Mouse (Mus musculus): ENCODE measurements around the gene Spocd1. TPM values are rescaled to one million over a fixed set of nuclear protein-coding genes. Genes with fewer than 3 reads are reported as not detected.
"Not testable (repeated sequence)": the region's sequence is repeated elsewhere in the genome, so short reads cannot be mapped to it uniquely, and the experiment has no call there.

The Spocd1 gene
- polyA plus RNA-seq (2015; fragmentation: Nextera tagmentation; extraction: Ambion mirVana) = not detected in 2 replicates

DNA sequence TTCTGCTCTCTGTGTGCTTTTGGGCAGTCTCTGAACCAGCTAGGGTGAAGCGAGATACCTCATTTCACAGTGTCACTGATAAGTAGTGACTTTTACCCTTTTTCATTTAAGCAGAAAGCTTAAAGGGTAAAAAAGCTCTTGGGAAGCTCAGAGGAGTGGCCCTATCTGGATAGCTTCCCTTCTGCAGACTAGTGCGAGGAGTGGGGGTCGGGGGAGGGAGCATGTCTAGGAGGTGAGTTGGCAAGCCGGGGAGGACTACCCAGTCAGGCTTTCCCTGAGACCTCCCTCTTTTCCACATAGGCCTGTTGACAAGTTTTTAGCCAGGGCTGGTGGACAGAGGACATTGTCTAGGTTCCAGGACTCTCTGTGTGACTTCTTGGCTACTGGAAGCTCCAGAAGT is at the start of gene Spocd1:
Gene Spocd1, plus strand, starts transcription at position 301 of the 400 bp plus-strand sequence.
- Histone ChIP-seq H3K4me2 (ENCODE audit: low read depth, low read length) (peak within 1 kb of the TSS; percentile 52), H3K27ac (ENCODE audit: low read length) (no peak within 1 kb of the TSS), H3K27me3 (ENCODE audit: control insufficient read depth, insufficient read depth, low read depth, low read length) (no peaks in the 10 kb centered on the region), H3K4me3 (ENCODE audit: low read length) (peak within 1 kb of the TSS; percentile 20; the same call in 1 of the 2 replicates), H3K9ac (ENCODE audit: low read length) (no peak within 1 kb of the TSS), H3K9me3 (ENCODE audit: control insufficient read depth, low read length) (no peaks in the 10 kb centered on the region), H3K4me1 (replicated peaks; ENCODE audit: control insufficient read depth, insufficient read depth, low read length) (no peaks in the 10 kb centered on the region; the same call in 1 of the 2 replicates), H3K36me3 (ENCODE audit: control insufficient read depth, insufficient read depth, low read length) (no peaks in the 10 kb centered on the region)
- no peak for ATAC-seq (ENCODE audit: low read depth)
- 26% methylated on average over 4 of the region's 4 CpGs for WGBS

DNA sequence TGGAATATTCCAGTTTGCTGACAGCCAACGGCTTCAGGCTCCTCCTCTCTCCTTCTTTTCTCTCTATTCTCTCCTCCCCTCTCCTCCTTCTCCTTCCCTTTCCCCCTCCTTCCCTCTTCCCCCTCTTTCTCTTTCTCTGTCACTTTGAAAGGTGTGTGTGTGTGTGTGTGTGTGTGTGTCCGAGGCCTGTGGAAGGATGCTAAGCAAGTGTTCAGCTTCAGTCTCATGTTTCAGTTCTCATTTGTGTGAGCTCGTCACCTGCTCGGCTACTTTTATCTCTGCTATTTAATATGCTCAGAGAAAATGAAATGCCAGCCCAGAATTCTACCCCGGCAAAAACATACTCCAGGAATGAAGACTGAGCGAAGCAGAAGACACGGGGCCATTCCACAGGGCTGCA is 48.4 kb upstream of the Spocd1 start:
- Histone ChIP-seq H3K9ac (ENCODE audit: low read length) (no peak overlapping the region), H3K27me3 (ENCODE audit: control insufficient read depth, insufficient read depth, low read depth, low read length) (no peaks in the 10 kb centered on the region), H3K4me2 (ENCODE audit: low read depth, low read length) (no peak overlapping the region), H3K4me3 (ENCODE audit: low read length) (no peak overlapping the region), H3K27ac (ENCODE audit: low read length) (no peak overlapping the region), H3K36me3 (ENCODE audit: control insufficient read depth, insufficient read depth, low read length) (no peaks in the 10 kb centered on the region), H3K4me1 (replicated peaks; ENCODE audit: control insufficient read depth, insufficient read depth, low read length) (peaks cover 26% of the 10 kb centered on the region), H3K9me3 (ENCODE audit: control insufficient read depth, low read length) (no peaks in the 10 kb centered on the region)
- 43% methylated on average over 7 of the region's 7 CpGs for WGBS
- no peak for ATAC-seq (ENCODE audit: low read depth)

DNA sequence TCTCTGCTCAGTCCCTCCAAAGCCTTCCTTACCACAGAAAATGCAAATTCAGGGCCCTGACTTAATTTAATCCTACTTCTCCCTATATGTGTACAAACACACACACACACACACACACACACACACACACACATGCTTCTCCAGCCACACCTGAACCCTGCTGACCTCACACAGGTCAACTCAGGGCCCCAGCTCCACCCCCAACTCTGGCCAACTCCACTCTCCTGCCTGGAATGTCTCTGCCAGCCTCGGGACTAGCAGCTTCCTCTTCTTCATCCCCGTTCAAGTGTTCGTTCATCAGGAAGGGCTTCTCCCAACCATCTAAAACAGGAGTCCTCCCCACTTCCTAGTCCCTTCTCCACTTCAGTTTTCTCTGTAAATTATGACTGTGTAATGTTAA is 47.4 kb upstream of the Spocd1 start:
- no peaks in the 10 kb centered on the region for H3K36me3 ChIP-seq (ENCODE audit: control insufficient read depth, insufficient read depth, low read length)
- 12% methylated on average over 3 of the region's 3 CpGs for WGBS
- H3K27me3 ChIP-seq (ENCODE audit: control insufficient read depth, insufficient read depth, low read depth, low read length) = no peaks in the 10 kb centered on the region
- no peak overlapping the region; the same call in 1 of the 2 replicates for H3K4me2 ChIP-seq (ENCODE audit: low read depth, low read length)
- no peaks in the 10 kb centered on the region for H3K9me3 ChIP-seq (ENCODE audit: control insufficient read depth, low read length)
- ATAC-seq (ENCODE audit: low read depth) = no peak
- H3K27ac ChIP-seq (ENCODE audit: low read length) = peak overlapping the region; percentile 85
- no peak overlapping the region for H3K4me3 ChIP-seq (ENCODE audit: low read length)
- peaks cover 25% of the 10 kb centered on the region for H3K4me1 ChIP-seq (replicated peaks; ENCODE audit: control insufficient read depth, insufficient read depth, low read length)
- H3K9ac ChIP-seq (ENCODE audit: low read length) = no peak overlapping the region; the same call in 1 of the 2 replicates

DNA sequence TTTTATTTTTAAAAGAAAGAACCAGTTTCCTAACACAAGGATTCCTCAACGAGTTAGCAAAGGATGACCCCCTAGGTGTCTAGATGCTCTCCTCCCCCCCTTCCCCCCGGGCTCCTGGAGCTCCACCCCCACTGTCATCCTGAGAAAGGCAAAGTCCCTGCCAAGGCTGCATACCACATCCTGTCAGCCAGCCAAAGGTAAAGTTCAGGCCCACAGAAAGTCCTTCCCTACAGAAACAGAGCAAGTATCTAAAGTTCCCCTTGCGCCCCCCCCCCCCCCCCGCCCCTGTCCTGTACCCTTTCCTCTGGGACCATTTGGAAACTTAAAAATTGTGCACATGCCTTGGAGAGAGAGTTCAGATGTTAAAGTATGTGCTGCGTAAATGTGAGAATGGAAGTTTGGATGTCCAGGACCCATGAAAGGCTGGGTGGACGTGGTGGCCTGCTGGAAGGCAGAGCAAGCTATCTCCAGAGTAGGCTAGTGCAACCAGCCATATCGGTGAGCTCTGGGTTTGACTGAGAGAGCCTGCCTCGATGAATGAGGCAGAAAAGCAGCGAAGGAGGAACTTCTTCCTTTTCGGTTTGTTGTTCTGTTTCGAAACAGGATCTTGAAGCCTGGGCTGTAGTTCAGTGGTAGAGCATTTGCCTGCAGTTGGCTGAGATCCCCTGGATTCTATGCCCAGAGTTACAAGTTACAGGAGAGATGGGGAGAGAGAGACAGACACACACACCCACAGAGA is 46.3 kb upstream of the Spocd1 start:
- peak overlapping the region; percentile 62 for H3K9ac ChIP-seq (ENCODE audit: low read length)

DNA sequence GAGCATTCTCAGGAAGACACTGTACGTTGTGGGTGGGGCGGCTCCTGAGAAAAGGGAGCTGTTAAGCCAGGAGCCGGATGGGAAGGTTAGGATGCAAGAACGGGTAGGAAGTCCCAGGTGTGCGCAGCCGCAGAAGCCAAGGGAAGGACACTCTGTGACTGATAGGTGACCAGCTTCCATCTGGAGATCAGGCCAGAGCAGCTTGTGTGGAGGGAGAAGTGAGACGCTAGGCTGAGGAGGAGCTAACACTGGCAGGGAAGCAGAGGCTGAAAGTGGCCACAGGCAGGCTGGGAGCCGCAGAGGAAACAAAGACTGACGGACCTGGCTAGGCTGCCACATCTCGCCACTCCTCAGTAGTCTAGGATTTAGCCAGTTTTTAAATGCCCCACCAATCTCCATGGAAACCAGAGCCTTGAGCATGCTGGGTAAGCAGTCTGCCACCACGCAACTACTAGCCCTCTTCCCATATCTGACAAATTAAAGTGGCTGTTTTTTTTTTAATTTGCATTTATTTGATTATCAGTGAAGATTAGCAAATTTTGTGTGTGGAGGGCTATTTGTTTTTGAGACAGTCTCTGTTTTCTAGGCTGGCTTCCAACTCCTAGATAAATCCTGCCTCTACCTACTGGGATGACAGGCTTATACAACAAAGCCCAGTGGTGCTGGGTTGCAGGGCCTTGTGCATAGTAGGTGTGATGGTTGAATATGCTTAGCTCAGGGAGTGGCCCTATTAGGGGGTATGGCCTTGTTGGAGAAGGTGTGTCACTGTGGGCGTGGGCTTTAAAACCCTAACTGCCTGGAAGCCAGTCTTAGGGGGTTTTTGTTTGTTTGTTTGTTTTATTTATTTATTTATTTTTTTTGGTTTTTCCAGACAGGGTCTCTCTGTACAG is 44.8 kb upstream of the Spocd1 start:
- H3K4me2 ChIP-seq (ENCODE audit: low read depth, low read length) = no peak overlapping the region
- H3K27me3 ChIP-seq (ENCODE audit: control insufficient read depth, insufficient read depth, low read depth, low read length) = no peaks in the 10 kb centered on the region
- no peak overlapping the region for H3K9ac ChIP-seq (ENCODE audit: low read length)
- H3K27ac ChIP-seq (ENCODE audit: low read length) = no peak overlapping the region
- peaks cover 13% of the 10 kb centered on the region for H3K4me1 ChIP-seq (replicated peaks; ENCODE audit: control insufficient read depth, insufficient read depth, low read length)
- 0 out of 2 replicates have a peak, but pooled peaks have one; percentile 23 for ATAC-seq (ENCODE audit: low read depth)
- no peaks in the 10 kb centered on the region for H3K36me3 ChIP-seq (ENCODE audit: control insufficient read depth, insufficient read depth, low read length)
- no peak overlapping the region for H3K4me3 ChIP-seq (ENCODE audit: low read length)
- no peaks in the 10 kb centered on the region for H3K9me3 ChIP-seq (ENCODE audit: control insufficient read depth, low read length)
- 63% methylated on average over 12 of the region's 12 CpGs for WGBS

More for the DNA sequence above, 46.3 kb upstream of the Spocd1 start:
- H3K4me2 ChIP-seq (ENCODE audit: low read depth, low read length) = peak overlapping the region; percentile 48
- H3K9me3 ChIP-seq (ENCODE audit: control insufficient read depth, low read length) = no peaks in the 10 kb centered on the region
- peaks cover 15% of the 10 kb centered on the region for H3K4me1 ChIP-seq (replicated peaks; ENCODE audit: control insufficient read depth, insufficient read depth, low read length)
- ATAC-seq (ENCODE audit: low read depth) = peak; percentile 76
- 18% methylated on average over 10 of the region's 11 CpGs for whole genome bisulfite sequencing
- peak overlapping the region; percentile 85 for H3K27ac ChIP-seq (ENCODE audit: low read length)
- no peaks in the 10 kb centered on the region for H3K36me3 ChIP-seq (ENCODE audit: control insufficient read depth, insufficient read depth, low read length)
- peak overlapping the region; percentile 19 for H3K4me3 ChIP-seq (ENCODE audit: low read length)
- no peaks in the 10 kb centered on the region for H3K27me3 ChIP-seq (ENCODE audit: control insufficient read depth, insufficient read depth, low read depth, low read length)

DNA sequence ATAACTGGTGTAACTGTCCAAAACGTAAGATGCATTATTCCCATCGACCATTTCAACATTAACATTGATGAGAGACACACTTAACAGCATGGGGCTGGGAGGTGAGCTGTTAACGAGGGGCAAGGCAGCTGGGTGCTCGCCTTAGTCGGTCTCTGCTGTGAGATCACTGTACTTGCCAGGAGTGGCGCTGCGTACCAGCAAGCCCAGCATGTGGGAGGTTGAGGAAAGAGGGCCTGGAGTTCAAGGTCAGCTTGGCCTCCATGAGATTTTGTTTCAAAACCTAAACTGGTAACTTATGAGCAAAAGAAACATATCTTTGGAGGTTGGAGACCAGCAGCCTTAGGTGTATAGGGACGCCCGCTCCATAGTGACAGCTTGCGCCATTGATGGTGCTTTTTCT is 39.4 kb upstream of the Spocd1 start:
- Histone ChIP-seq H3K27ac (ENCODE audit: low read length) (no peak overlapping the region), H3K4me3 (ENCODE audit: low read length) (no peak overlapping the region), H3K27me3 (ENCODE audit: control insufficient read depth, insufficient read depth, low read depth, low read length) (no peaks in the 10 kb centered on the region), H3K9ac (ENCODE audit: low read length) (no peak overlapping the region), H3K4me2 (ENCODE audit: low read depth, low read length) (no peak overlapping the region), H3K9me3 (ENCODE audit: control insufficient read depth, low read length) (no peaks in the 10 kb centered on the region), H3K36me3 (ENCODE audit: control insufficient read depth, insufficient read depth, low read length) (no peaks in the 10 kb centered on the region), H3K4me1 (replicated peaks; ENCODE audit: control insufficient read depth, insufficient read depth, low read length) (no peaks in the 10 kb centered on the region)
- 83% methylated on average over 10 of the region's 10 CpGs for WGBS
- no peak for ATAC-seq (ENCODE audit: low read depth)

DNA sequence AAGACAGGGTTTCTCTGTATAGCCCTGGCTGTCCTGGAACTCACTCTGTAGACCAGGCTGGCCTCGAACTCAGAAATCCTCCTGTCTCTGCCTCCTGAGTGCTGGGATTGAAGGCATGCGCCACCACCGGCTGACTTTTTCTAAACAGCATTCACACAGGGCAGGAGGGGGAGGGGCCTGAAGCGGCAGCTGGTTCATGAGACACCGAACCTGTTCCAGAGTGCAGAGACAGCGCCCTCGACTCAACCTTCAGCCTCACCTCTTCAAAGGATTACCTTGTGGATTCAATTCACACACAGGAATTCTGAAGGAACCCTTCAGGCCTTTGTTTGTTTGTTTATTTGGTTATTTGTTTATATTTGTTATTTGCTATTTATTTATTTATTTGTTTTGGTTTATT is 39.0 kb upstream of the Spocd1 start:
- Histone ChIP-seq H3K27ac (ENCODE audit: low read length) (no peak overlapping the region), H3K27me3 (ENCODE audit: control insufficient read depth, insufficient read depth, low read depth, low read length) (no peaks in the 10 kb centered on the region), H3K36me3 (ENCODE audit: control insufficient read depth, insufficient read depth, low read length) (no peaks in the 10 kb centered on the region), H3K4me2 (ENCODE audit: low read depth, low read length) (no peak overlapping the region), H3K4me3 (ENCODE audit: low read length) (no peak overlapping the region), H3K9ac (ENCODE audit: low read length) (no peak overlapping the region), H3K4me1 (replicated peaks; ENCODE audit: control insufficient read depth, insufficient read depth, low read length) (no peaks in the 10 kb centered on the region), H3K9me3 (ENCODE audit: control insufficient read depth, low read length) (no peaks in the 10 kb centered on the region)
- WGBS = 81% methylated on average over 7 of the region's 7 CpGs
- no peak for ATAC-seq (ENCODE audit: low read depth)

DNA sequence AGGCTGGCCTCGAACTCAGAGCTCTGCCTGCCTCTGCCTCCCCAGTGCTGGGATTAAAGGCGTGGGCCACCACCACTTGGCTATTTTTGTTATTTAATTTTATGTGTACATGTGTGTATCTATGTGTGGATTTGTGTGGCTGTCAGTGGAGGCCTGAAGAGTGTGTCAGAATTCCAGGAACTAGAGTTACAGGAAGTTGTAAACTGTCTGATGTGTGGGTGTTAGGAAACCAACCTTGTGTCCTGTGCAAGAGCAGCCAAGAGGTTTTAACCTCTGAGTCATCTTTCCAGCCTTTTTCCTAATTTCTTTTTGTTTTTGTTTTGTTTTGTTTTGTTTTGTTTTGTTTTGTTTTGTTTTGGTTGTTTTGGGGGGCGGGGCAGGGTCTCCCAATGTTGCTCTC is 34.2 kb upstream of the Spocd1 start:
- H3K36me3 ChIP-seq (ENCODE audit: control insufficient read depth, insufficient read depth, low read length) = no peaks in the 10 kb centered on the region
- no peak overlapping the region for H3K4me3 ChIP-seq (ENCODE audit: low read length)
- no peak overlapping the region for H3K4me2 ChIP-seq (ENCODE audit: low read depth, low read length)
- no peak for ATAC-seq (ENCODE audit: low read depth)
- no peak overlapping the region for H3K27ac ChIP-seq (ENCODE audit: low read length)
- no peak overlapping the region for H3K9ac ChIP-seq (ENCODE audit: low read length)
- 88% methylated on average over 3 of the region's 3 CpGs for WGBS
- H3K9me3 ChIP-seq (ENCODE audit: control insufficient read depth, low read length) = no peaks in the 10 kb centered on the region
- H3K27me3 ChIP-seq (ENCODE audit: control insufficient read depth, insufficient read depth, low read depth, low read length) = no peaks in the 10 kb centered on the region
- no peaks in the 10 kb centered on the region for H3K4me1 ChIP-seq (replicated peaks; ENCODE audit: control insufficient read depth, insufficient read depth, low read length)

DNA sequence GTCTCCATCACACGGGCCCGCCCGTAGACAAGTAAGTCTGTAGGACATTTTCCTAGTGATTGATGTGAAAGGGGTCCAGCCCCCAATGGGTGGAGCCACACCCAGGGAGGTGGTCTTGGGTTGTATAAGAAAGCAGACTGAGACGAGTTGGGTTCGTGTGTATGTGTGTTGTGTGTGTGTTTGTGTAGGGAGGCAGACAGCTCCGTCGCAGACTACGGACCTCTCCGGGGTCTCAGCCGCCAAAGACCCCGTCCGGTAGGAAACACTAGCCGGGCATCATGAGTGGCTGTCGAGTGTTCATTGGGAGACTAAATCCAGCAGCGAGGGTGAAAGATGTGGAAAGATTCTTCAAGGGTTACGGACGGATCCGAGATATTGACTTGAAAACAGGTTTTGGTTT is 30.2 kb upstream of the Spocd1 start:
- not testable (repeated sequence) for ATAC-seq (ENCODE audit: low read depth); H3K9ac ChIP-seq (ENCODE audit: low read length); H3K27me3 ChIP-seq (ENCODE audit: control insufficient read depth, insufficient read depth, low read depth, low read length); H3K9me3 ChIP-seq (ENCODE audit: control insufficient read depth, low read length); H3K4me1 ChIP-seq (replicated peaks; ENCODE audit: control insufficient read depth, insufficient read depth, low read length); H3K4me2 ChIP-seq (ENCODE audit: low read depth, low read length); H3K4me3 ChIP-seq (ENCODE audit: low read length); H3K36me3 ChIP-seq (ENCODE audit: control insufficient read depth, insufficient read depth, low read length); H3K27ac ChIP-seq (ENCODE audit: low read length)
- 92% methylated on average over 18 of the region's 18 CpGs for WGBS
